Mouse (Mus musculus) layer of hippocampus, adult 9-11 months (tissue): Measurements from ENCODE around the gene Klf3.
"Not testable (repeated sequence)": the region's sequence is repeated elsewhere in the genome, so short reads cannot be mapped to it uniquely, and the experiment has no call there.

Experiments used
- DNase-seq: peaks from one replicate; pipeline ENCODE4 v3.0.0; 2022

Klf3 gene

DNA sequence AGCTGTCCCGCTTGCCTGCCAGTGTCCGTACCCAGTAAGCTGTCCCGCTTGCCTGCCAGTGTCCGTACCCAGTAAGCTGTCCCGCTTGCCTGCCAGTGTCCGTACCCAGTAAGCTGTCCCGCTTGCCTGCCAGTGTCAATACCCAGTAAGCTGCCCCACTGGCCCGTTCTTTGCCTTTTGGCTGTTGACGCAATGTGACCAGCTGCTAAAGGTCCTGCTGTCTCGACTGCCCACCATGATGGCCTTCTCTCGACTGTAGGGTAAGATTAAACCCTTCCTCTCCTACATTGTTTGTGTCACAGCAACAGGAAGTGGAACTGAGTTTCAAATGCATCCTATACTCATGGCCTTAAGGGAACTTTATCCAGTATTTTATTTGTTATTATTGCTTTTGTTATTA, 78.8 kb downstream of the Klf3 start:
- DNase-seq: not testable (repeated sequence)
